Mouse (Mus musculus) neural tube, embryonic 10.5 days (tissue): ENCODE measurements around the gene Adamts6.

ENCODE experiments used
- DNase-seq: peaks from one replicate; pipeline ENCODE4 v3.0.0-alpha.2; 2017; ENCODE audit warnings: low spot score; ENCODE audit errors: extremely low spot score

The Adamts6 gene

GRCm38 (mm10) chr13:104510766-104511165 lies 223.1 kb downstream of the Adamts6 start:
- DNase-seq, result no peak

- DNase-seq, result no peak
These were observed 227.4 kb downstream of the Adamts6 start for GRCm38 (mm10) chr13:104515054-104515453.

DNA sequence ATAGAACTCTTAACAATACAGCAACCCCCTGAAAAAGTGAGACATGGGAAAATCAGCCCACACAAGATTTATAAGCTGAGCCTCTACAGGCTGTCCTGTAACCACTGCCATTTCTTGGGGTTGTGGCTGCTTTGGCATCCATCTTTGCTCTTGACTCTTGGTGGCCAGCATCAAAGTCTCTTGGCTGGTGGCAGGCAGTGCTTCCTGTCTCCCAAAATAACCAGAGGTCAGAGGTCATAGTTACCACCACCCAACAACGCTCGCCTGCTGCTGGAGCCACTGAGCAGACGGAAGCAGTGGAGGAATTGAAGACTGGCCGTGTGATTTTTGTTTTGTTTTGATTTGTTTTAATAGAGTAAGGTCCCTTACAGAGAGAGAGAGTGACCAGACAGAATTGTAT lies 228.5 kb downstream of the Adamts6 start:
- no peak for DNase-seq

DNA sequence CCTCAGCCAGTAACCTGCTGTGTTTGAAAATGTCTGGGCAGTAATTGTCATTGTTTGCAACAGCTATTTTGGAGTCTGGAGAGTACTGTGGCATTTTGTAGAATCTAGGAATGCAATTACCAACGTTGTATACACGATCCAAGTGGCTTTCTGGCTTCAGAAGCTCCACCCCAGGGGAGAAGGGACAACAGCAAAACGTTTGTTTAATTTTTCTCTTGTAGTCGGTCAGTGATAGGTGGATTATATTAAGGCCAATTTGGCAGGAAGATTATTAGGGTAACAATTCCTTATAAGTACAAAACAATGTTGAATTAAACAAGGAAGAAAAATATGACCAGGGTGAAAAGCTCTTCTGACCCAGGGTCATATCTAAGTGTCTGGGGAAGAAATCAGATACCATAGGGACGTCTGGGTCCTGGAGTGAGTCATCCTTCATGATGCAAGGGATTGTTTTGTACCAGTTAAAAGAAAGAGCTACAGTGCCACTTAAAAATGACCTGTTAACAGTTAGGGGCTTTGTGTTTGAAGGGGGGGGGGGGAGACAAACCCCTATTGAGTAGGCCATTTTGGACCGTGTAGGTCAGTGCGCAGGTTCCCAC lies 229.2 kb downstream of the Adamts6 start:
- no peak for DNase-seq

DNA sequence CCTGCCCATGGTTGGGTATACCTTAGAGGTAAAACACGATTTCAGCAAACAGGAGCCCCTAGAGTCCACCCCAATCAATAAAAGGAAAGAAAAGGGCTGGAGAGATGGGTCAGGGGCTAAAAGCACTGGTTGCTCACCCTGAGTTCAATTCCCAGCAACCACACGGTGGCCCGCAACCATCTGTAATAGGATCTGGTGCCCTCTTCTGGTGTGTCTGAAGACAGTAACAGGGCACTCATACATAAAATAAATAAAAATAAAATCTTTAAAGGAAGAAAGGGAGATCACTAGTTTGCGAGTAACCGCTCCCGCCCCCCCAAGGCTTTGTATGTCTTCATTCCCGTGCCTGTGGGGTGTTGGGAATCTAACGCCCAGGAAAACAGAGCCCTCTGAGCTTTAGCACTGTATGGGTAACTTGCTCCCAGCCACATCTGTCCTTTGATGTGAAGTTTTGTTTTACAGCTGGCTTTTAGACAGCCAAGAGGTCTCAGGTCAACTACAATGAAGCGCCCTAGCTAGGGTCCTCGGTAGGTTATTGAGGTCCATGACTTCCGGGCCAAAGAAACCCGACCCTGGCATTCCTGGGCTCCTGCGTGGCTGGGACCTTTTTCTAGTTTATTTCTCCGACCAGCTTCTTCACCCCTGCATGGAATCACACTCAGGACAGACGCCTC lies 230.1 kb downstream of the Adamts6 start:
- DNase-seq, result no peak

DNA sequence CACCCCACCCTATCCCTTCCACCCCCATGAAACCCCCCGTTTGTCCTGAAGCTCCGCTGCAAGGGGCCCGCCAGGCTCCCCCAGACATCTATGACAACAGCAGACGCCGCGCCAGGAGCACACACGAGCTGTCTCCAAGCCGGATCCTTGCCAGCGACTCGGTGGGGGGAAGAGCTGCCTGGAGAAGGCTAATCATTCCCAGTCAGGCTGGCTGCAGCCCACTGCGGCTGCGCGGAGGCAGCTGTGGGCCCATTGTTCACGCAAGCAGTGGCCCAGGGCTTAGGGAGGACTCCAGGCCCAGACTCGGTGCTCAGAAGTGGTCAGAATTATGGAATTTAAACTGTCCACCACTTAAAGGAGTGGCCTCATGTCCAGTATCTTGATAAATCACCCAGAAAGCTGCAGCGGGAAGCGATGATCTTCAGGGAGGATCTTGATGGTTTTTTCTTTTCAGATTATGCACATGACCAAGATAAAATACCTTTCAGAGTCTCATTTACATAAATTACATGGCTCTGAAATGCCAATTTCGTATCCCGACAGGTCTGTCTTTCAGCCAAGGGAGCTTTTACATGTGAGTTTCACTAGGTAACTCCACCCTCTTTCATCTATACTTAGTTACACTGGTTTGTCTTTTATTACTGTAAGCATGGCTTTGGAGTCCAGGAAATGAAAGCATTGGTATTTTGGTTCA lies 230.8 kb downstream of the Adamts6 start:
- DNase-seq, result peak; percentile 87

DNA sequence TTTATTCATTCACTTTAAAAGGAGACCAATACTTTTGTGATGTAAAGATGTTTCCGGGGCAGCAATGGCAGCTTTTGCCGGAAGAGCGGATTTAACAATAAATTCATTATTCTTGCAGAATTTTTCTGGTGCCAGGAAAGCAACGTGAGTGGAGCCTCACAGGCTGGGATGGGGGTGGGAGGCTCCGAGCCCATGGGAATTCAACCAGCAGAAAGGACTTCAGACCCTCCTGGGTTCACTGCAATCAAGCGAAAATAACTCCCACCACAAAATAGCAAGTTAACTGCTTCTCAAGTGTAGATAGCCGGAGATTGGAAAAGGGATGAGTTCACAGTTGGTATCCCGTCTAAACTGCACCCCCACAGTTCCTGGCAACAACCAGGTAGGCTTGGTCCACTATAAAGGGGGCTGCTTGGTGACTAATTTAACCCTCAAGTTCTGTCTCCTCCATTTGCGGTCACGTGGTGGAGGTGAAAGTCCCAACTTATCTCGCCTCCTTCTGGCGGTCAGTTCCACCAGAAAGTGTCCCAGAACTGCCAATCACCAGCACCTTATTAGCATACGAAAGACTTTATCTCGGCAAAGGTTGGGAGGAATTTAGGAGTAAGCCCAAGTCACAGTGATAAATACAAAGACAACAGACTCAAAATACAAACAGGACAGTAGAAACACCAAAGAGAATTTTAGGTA lies 231.5 kb downstream of the Adamts6 start:
- DNase-seq, result no peak

DNA sequence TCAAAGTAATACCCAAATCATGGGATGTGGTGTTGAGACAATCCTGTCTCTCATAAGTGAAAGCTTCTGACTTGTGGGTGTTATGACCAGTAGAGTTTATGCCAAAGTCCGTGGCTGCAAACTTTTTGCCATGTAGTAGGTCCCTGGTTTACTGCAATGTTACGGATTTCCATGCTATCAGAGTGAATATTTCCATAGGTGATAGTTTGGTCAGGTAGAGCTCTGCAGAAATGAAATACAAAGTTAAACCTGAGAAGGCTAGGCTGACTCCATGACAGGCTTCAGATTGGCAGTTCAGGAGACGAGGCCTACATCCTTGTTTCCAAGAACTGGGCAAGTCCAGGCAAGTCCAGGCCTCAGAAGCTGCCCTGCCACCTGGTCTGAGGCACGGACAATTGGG lies 232.3 kb downstream of the Adamts6 start:
- no peak for DNase-seq

GRCm38 (mm10) chr13:104520461-104520860 lies 232.8 kb downstream of the Adamts6 start:
- DNase-seq, result no peak

- no peak for DNase-seq
These were observed 233.9 kb downstream of the Adamts6 start for GRCm38 (mm10) chr13:104521532-104521931.

GRCm38 (mm10) chr13:104525656-104526055 lies 238.0 kb downstream of the Adamts6 start:
- no peak for DNase-seq

DNA sequence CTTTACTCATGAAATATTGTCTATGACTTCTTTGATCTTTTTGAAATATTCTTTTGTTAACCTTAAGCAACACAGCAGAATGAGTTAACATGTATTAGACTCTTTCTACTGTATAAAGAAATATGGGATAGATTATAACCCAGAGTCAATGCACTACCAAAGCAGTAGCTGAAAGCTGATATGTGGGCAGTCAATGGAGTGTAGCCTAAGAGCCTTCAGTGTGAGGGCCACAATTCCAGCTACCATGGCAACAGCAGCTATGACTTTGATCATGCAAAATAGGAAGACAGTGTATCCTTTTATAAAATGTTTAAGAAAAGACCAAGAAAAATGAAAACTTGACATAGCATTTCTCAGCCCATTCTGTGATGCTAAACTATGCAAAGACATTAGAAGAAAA lies 241.6 kb downstream of the Adamts6 start:
- DNase-seq, result no peak

DNA sequence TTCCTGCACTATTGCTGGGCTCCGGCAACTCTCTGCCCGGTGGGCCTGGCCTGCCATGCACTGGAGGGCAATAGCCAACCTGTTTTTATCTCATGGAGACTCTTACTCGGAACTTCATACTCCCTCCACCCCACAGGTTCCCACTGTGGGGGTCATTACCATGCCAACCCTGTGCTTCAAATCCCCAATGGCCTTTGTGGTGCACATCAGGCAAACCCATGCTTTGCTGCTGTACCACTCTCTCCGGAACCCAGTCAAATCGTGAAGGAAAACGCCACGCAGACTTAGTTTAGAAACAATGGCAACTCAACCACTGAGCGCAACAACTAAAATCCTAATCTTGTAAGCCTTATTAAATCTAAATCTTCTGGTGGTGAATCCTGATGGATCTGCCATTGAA lies 244.2 kb downstream of the Adamts6 start:
- DNase-seq, result no peak

DNA sequence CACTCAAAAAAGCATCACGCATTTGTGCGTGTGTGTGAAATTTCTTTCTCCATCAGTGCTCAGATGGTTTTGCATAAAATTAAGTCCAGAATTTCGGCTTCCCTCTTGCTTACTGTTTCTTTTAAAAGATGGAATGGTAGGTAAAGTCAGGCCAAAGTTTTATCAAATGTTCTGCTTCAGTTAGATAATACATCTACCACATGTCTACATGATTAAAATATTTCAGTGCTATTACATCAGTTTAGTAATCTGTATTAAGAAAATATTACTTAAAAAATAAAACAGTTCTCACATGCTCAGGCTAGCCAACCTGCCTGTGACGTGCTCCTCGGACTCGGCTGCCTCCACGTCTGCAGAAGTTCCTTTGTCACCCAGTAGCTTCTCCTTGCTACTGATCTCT lies 245.1 kb downstream of the Adamts6 start:
- no peak for DNase-seq

DNA sequence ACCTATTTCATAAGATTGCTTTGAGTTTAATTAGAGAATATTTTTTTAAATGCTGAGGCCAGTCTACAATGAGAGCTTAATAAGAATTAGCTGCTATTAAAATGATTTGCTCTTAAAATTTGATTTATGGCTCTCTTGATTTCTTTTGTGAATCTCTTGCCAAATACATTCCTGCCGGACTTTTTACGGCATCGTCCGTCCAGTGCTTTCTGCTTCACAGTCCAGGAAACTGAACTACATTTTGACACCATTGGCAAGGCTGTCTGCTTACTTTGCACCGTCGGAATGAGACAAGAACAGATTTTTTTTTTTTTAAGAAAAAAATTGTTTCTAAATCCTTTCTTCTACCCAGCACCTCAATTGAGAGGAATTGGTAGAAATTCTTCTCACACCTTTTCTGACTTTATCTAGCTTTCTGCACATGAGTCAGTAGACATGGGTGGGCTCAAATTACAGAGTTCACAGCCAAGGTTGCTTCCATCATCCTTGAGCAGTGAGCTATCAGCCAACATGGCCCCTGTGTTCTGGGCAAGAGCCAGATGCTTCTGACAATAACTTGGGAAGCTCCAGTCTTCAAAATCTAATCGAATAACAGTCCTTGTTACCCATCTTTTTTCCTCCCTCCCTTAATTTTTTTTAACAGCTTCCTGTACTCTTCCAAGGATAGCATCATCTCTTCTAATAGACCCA lies 246.3 kb downstream of the Adamts6 start:
- DNase-seq, result no peak

- DNase-seq, result no peak
These were observed 253.3 kb downstream of the Adamts6 start for GRCm38 (mm10) chr13:104540861-104541398.

- no peak for DNase-seq
These were observed 254.6 kb downstream of the Adamts6 start for GRCm38 (mm10) chr13:104542123-104542758.

GRCm38 (mm10) chr13:104542759-104543141 lies 255.1 kb downstream of the Adamts6 start:
- DNase-seq, result no peak
